Mouse (Mus musculus): ENCODE results near the gene Rad9b. TPM values are rescaled to one million over a fixed set of nuclear protein-coding genes. Genes with fewer than 3 reads are reported as not detected.
A peak's percentile ranks its signal among the peaks of the same experiment; 100 is the strongest.
"Not testable (repeated sequence)": the region's sequence is repeated elsewhere in the genome, so short reads cannot be mapped to it uniquely, and the experiment has no call there.

Rad9b gene
- polyA plus RNA-seq, 1 experiment from 2014 or later: 9.1 TPM

DNA sequence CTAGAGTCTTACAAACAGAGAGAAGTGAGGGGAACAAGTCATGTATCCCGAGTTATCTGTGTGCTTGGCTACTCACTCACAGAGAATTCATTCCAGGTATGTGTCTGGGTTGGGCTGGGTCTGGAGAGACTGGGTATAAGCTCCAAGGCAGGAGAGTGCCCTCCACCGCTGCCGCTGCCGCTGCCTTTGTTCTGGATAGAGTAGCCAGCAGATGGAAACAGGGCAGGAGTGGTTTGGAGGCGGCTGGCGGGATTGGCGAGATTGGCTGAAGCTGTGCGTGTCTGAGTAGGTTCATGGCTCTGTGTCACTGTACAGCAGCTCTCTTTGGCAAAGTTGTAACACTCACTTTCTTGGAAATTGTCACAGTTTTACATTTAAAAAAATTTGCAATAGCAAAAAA, 30.5 kb downstream of the Rad9b start:
- Histone ChIP-seq H3K9me3 (replicated peaks) (no peaks in the 10 kb centered on the region), H3K27ac (ENCODE audit: poor library complexity, severe bottlenecking) (no peak overlapping the region), H3K36me3 (peaks cover 59% of the 10 kb centered on the region), H3K4me2 (no peak overlapping the region), H3K4me1 (replicated peaks) (peaks cover 23% of the 10 kb centered on the region), H3K4me3 (no peak overlapping the region), H3K27me3 (replicated peaks) (no peaks in the 10 kb centered on the region), H3K9ac (no peak overlapping the region; the same call in 1 of the 2 replicates)
- no peak for ATAC-seq (ENCODE audit: insufficient number of reproducible peaks, low FRiP score)
- 68% methylated on average over 8 of the region's 8 CpGs for WGBS

DNA sequence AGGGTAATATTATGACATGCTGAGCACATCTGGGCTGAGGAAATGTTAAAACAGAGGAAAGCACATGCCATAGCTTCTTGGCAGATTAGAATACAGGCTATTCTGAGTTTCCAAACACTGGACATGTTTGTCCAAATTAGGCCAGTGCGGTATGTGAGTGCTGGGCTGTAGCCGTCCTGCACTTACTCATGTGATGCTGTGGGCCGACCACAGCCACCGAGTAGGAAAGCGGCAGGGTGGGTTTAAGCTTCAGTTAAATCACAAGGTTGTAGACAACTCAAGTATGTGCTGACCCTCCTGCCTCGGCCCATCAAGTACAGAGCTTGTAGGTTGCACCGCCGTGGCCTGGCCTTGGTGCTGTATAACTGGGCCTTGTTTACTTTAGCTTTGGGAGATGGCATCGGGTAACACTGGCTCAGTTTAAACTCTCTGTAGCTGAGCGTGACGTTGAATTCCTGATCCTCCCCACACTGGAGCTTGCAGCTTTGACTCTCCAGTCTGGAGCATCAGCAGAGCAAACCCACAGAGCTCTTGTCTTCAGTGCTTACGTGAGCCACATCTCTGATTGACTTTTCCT, 33.7 kb downstream of the Rad9b start:
- no peak for ATAC-seq (ENCODE audit: insufficient number of reproducible peaks, low FRiP score)
- 64% methylated on average over 12 of the region's 12 CpGs for WGBS
- peaks cover 44% of the 10 kb centered on the region for H3K4me1 ChIP-seq (replicated peaks)

GRCm38 (mm10) chr5:122319474-122320204, 34.4 kb downstream of the Rad9b start:
- no peak overlapping the region for H3K4me3 ChIP-seq
- peak overlapping the region; percentile 92 for H3K27ac ChIP-seq (ENCODE audit: poor library complexity, severe bottlenecking)
- 0 out of 2 replicates have a peak, but pooled peaks have one; percentile 28 for ATAC-seq (ENCODE audit: insufficient number of reproducible peaks, low FRiP score)
- WGBS: 55% methylated on average over 14 of the region's 14 CpGs
- H3K27me3 ChIP-seq (replicated peaks): no peaks in the 10 kb centered on the region
- H3K9ac ChIP-seq: 0 out of 2 replicates have a peak overlapping the region, but pooled peaks have one; percentile 37
- peaks cover 48% of the 10 kb centered on the region for H3K36me3 ChIP-seq
- H3K4me1 ChIP-seq (replicated peaks): peaks cover 50% of the 10 kb centered on the region
- no peaks in the 10 kb centered on the region for H3K9me3 ChIP-seq (replicated peaks)
- H3K4me2 ChIP-seq: no peak overlapping the region

More for the DNA sequence above, 33.7 kb downstream of the Rad9b start:
- H3K4me2 ChIP-seq: no peak overlapping the region
- no peaks in the 10 kb centered on the region for H3K9me3 ChIP-seq (replicated peaks)
- H3K9ac ChIP-seq: 0 out of 2 replicates have a peak overlapping the region, but pooled peaks have one; percentile 37
- H3K36me3 ChIP-seq: peaks cover 54% of the 10 kb centered on the region
- no peaks in the 10 kb centered on the region for H3K27me3 ChIP-seq (replicated peaks)
- H3K27ac ChIP-seq (ENCODE audit: poor library complexity, severe bottlenecking): peak overlapping the region; percentile 92
- no peak overlapping the region for H3K4me3 ChIP-seq

DNA sequence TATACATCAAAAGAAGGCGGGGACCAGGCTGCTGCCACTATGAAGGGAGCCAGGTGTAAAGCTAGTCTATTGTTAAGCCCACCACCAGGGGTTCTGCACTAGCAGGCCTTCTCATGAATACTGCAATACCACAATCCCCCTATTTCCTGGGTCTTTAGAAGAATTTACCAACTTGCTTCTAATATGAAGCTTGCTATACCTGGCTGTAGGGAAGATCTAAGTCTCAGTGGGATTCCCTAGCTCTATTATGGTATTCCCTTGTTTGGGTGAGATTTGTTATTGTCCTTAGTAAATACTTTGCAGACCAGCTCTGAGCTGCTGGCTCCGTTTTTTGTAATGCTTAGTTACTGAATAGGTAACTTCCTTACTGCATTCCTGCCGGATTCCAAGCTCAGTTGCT, 35.1 kb downstream of the Rad9b start:
- not testable (repeated sequence) for H3K4me2 ChIP-seq; H3K27me3 ChIP-seq (replicated peaks); ATAC-seq (ENCODE audit: insufficient number of reproducible peaks, low FRiP score); H3K4me3 ChIP-seq; H3K9ac ChIP-seq; H3K9me3 ChIP-seq (replicated peaks)
- 81% methylated on average over 3 of the region's 3 CpGs for WGBS
- H3K36me3 ChIP-seq: peaks cover 46% of the 10 kb centered on the region
- peak overlapping the region; percentile 92 for H3K27ac ChIP-seq (ENCODE audit: poor library complexity, severe bottlenecking)
- peaks cover 57% of the 10 kb centered on the region for H3K4me1 ChIP-seq (replicated peaks)

GRCm38 (mm10) chr5:122318100-122318499, 35.9 kb downstream of the Rad9b start:
- H3K36me3 ChIP-seq: peaks cover 51% of the 10 kb centered on the region

GRCm38 (mm10) chr5:122317329-122318045, 36.5 kb downstream of the Rad9b start:
- Histone ChIP-seq H3K4me1 (replicated peaks) (peaks cover 62% of the 10 kb centered on the region), H3K4me2 (no peak overlapping the region), H3K27me3 (replicated peaks) (no peaks in the 10 kb centered on the region), H3K4me3 (no peak overlapping the region), H3K36me3 (peaks cover 51% of the 10 kb centered on the region), H3K9ac (peak overlapping the region; percentile 16; the same call in 1 of the 2 replicates), H3K9me3 (replicated peaks) (no peaks in the 10 kb centered on the region), H3K27ac (ENCODE audit: poor library complexity, severe bottlenecking) (no peak overlapping the region)
- no peak for ATAC-seq (ENCODE audit: insufficient number of reproducible peaks, low FRiP score)
- 63% methylated on average over 11 of the region's 11 CpGs for WGBS

More at GRCm38 (mm10) chr5:122318100-122318499, 35.9 kb downstream of the Rad9b start:
- H3K9ac ChIP-seq: no peak overlapping the region
- 0 out of 2 replicates have a peak overlapping the region, but pooled peaks have one; percentile 92 for H3K27ac ChIP-seq (ENCODE audit: poor library complexity, severe bottlenecking)
- WGBS: 75% methylated on average over 3 of the region's 3 CpGs
- H3K27me3 ChIP-seq (replicated peaks): no peaks in the 10 kb centered on the region
- peaks cover 62% of the 10 kb centered on the region for H3K4me1 ChIP-seq (replicated peaks)
- H3K4me3 ChIP-seq: no peak overlapping the region
- no peak for ATAC-seq (ENCODE audit: insufficient number of reproducible peaks, low FRiP score)
- H3K9me3 ChIP-seq (replicated peaks): no peaks in the 10 kb centered on the region
- H3K4me2 ChIP-seq: no peak overlapping the region

- peak overlapping the region; percentile 63 for H3K27ac ChIP-seq (ENCODE audit: poor library complexity, severe bottlenecking)
- H3K4me3 ChIP-seq: no peak overlapping the region
- 55% methylated on average over 20 of the region's 20 CpGs for WGBS
- peak; percentile 28; the same call in 1 of the 2 replicates for ATAC-seq (ENCODE audit: insufficient number of reproducible peaks, low FRiP score)
- H3K9ac ChIP-seq: 0 out of 2 replicates have a peak overlapping the region, but pooled peaks have one; percentile 38
- H3K36me3 ChIP-seq: peaks cover 47% of the 10 kb centered on the region
- no peaks in the 10 kb centered on the region for H3K27me3 ChIP-seq (replicated peaks)
- H3K9me3 ChIP-seq (replicated peaks): no peaks in the 10 kb centered on the region
- peaks cover 64% of the 10 kb centered on the region for H3K4me1 ChIP-seq (replicated peaks)
- H3K4me2 ChIP-seq: no peak overlapping the region
Observed at GRCm38 (mm10) chr5:122314966-122315667, 38.9 kb downstream of the Rad9b start.

GRCm38 (mm10) chr5:122312942-122313684, 40.9 kb downstream of the Rad9b start:
- Histone ChIP-seq H3K27me3 (replicated peaks) (no peaks in the 10 kb centered on the region), H3K9me3 (replicated peaks) (no peaks in the 10 kb centered on the region), H3K4me2 (no peak overlapping the region), H3K9ac (peak overlapping the region; percentile 26; the same call in 1 of the 2 replicates), H3K27ac (ENCODE audit: poor library complexity, severe bottlenecking) (no peak overlapping the region), H3K4me1 (replicated peaks) (peaks cover 46% of the 10 kb centered on the region), H3K36me3 (peaks cover 58% of the 10 kb centered on the region), H3K4me3 (no peak overlapping the region)
- no peak for ATAC-seq (ENCODE audit: insufficient number of reproducible peaks, low FRiP score)
- 89% methylated on average over 17 of the region's 17 CpGs for WGBS

DNA sequence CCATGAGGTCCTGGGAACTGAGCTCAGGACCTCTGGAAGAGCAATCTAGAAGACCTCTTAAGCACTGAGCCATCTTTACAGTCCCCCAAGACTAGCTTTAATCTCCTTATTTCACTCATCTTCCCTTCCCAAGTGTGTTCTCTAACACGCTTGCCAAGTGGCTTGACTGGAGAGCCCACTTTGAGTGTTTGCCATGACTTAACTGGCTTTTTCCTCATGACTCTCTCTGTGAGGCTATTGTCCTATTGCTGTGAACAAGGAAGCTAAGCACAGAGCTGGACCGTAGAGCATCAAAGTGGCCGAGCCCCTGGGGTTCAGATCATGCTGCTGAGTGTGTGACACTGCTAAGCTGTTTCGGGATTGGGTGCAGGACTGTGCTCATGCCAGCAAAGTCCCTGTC, 41.7 kb downstream of the Rad9b start:
- H3K27ac ChIP-seq (ENCODE audit: poor library complexity, severe bottlenecking): no peak overlapping the region
- no peak for ATAC-seq (ENCODE audit: insufficient number of reproducible peaks, low FRiP score)
- 87% methylated on average over 4 of the region's 4 CpGs for WGBS
- H3K36me3 ChIP-seq: peaks cover 56% of the 10 kb centered on the region
- no peak overlapping the region for H3K9ac ChIP-seq
- H3K4me2 ChIP-seq: no peak overlapping the region
- no peaks in the 10 kb centered on the region for H3K9me3 ChIP-seq (replicated peaks)
- no peak overlapping the region for H3K4me3 ChIP-seq
- H3K4me1 ChIP-seq (replicated peaks): peaks cover 40% of the 10 kb centered on the region
- no peaks in the 10 kb centered on the region for H3K27me3 ChIP-seq (replicated peaks)

DNA sequence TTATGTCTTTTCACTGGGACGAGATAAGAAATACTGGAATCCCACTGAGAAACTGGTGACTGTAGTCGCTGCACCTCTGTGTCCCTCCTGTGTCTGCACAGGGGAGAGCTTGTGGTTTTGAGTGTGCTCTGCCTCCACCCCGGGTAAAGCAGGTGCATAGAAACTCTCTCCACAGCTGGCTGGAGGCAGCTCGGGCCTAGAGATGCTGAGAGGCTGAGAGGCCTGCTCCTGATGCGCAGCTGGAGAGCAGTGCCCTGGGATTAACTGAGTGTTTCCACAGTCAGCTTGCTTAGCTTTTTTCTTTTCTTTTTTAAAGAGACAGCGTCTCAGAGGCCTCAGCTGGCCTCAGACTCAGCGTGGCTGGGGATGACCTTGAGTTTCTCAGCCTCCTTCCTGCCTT, 42.3 kb downstream of the Rad9b start:
- 75% methylated on average over 7 of the region's 7 CpGs for WGBS
- no peak overlapping the region for H3K9ac ChIP-seq
- H3K4me2 ChIP-seq: no peak overlapping the region
- H3K36me3 ChIP-seq: peaks cover 53% of the 10 kb centered on the region
- ATAC-seq (ENCODE audit: insufficient number of reproducible peaks, low FRiP score): no peak
- no peaks in the 10 kb centered on the region for H3K9me3 ChIP-seq (replicated peaks)
- no peak overlapping the region for H3K27ac ChIP-seq (ENCODE audit: poor library complexity, severe bottlenecking)
- peaks cover 38% of the 10 kb centered on the region for H3K4me1 ChIP-seq (replicated peaks)
- H3K27me3 ChIP-seq (replicated peaks): no peaks in the 10 kb centered on the region
- no peak overlapping the region for H3K4me3 ChIP-seq

Data from heart, embryonic 12.5 days (tissue).